Mouse (Mus musculus): ENCODE data around the gene Map3k6.

- TF ChIP-seq CTCF (IDR thresholded peaks at IDR 0.05) (no peak), EP300 (IDR thresholded peaks at IDR 0.05; ENCODE audit: insufficient read depth, low read depth, low read length) (no peak), POLR2A (IDR thresholded peaks at IDR 0.05; ENCODE audit: insufficient read depth, low read depth, low read length) (no peak)
These were observed 36.2 kb upstream of the Map3k6 start for GRCm38 (mm10) chr4:133204379-133204778.

All from heart, adult 2 months (tissue).